Mouse (Mus musculus) midbrain, embryonic 14.5 days (tissue): Measurements from ENCODE around the gene Eif5a2. TPM values are rescaled to one million over a fixed set of nuclear protein-coding genes. Genes with fewer than 3 reads are reported as not detected.

Source experiments
- ATAC-seq: fragments of 200-750 bp; cut with Nextera tagmentation; 2 replicates; pipeline ENCODE4 v1.8.0; 2017; ENCODE audit warnings: moderate number of reproducible peaks, moderate library complexity; ENCODE audit not compliant: low FRiP score, low TSS enrichment
- DNase-seq: peaks from one replicate; pipeline ENCODE4 v3.0.0-alpha.2; 2015
- H3K27ac ChIP-seq: fragments of 300-500 bp; sonication (generic); replicated peaks from 2 replicates; pipeline ENCODE4 v1.5.1; 2014; ENCODE audit warnings: mild to moderate bottlenecking, low read depth, low read length, moderate library complexity
- H3K27me3 ChIP-seq: fragments of 300-500 bp; sonication (generic); 2 replicates; pipeline ENCODE4 v1.6.1; 2014; ENCODE audit warnings: low read length, control low read depth, mixed read lengths; ENCODE audit not compliant: control insufficient read depth, insufficient read depth
- H3K36me3 ChIP-seq: fragments of 300-500 bp; sonication (generic); 2 replicates; pipeline ENCODE4 v1.6.1; 2014; ENCODE audit warnings: low read length, control low read depth; ENCODE audit not compliant: control insufficient read depth, insufficient read depth
- H3K4me1 ChIP-seq: fragments of 300-500 bp; sonication (generic); 2 replicates; pipeline ENCODE4 v1.6.1; 2014; ENCODE audit warnings: mild to moderate bottlenecking, antibody characterized with exemption, low read length, control low read depth; ENCODE audit not compliant: control insufficient read depth, insufficient read depth
- H3K4me2 ChIP-seq: fragments of 300-500 bp; sonication (generic); 2 replicates; pipeline ENCODE4 v1.6.1; 2014; ENCODE audit warnings: mild to moderate bottlenecking, low read length, moderate library complexity
- H3K4me3 ChIP-seq: fragments of 300-500 bp; sonication (generic); replicated peaks from 2 replicates; pipeline ENCODE4 v1.5.1; 2014; ENCODE audit warnings: low read depth, low read length
- H3K9ac ChIP-seq: fragments of 300-500 bp; sonication (generic); replicated peaks from 2 replicates; pipeline ENCODE4 v1.6.1; 2014; ENCODE audit warnings: mild to moderate bottlenecking, low read length, moderate library complexity
- H3K9me3 ChIP-seq: fragments of 300-500 bp; sonication (generic); 2 replicates; pipeline ENCODE4 v1.6.1; 2016; ENCODE audit warnings: low read length, control low read depth, mixed read lengths; ENCODE audit not compliant: control insufficient read depth
- WGBS: fragments of 180-500 bp; shearing (Covaris S2); extraction: QIAGEN DNeasy Blood & Tissue Kit; methylation state at CpG from one replicate; pipeline ENCODE4 v1.1.7; 2014; 5-methylcytosine and 5-hydroxymethylcytosine counted together
- polyA plus RNA-seq: library from polyadenylated mRNA; unstranded; fragments of >200 nt; fragmentation: Nextera tagmentation; extraction: Ambion mirVana; gene quantifications from 2 replicates; pipeline ENCODE4 v1.2.1, GENCODE M21; 2014

Gene Eif5a2
- polyA plus RNA-seq, 1 experiment from 2014 or later = 15.0 TPM

- Histone ChIP-seq H3K27me3 (no peaks in the 10 kb centered on the region), H3K36me3 (no peaks in the 10 kb centered on the region), H3K4me1 (no peaks in the 10 kb centered on the region), H3K9me3 (no peaks in the 10 kb centered on the region), H3K4me2 (no peak overlapping the region), H3K9ac (no peak overlapping the region), H3K4me3 (no peak overlapping the region), H3K27ac (no peak overlapping the region)
- DNase-seq = no peak
- 85% methylated on average over 1 of the region's 1 CpGs for WGBS
- ATAC-seq = no peak
Measured at GRCm38 (mm10) chr3:28826272-28826671, 45.2 kb downstream of the Eif5a2 start.

GRCm38 (mm10) chr3:28827605-28828004 lies 46.5 kb downstream of the Eif5a2 start:
- Histone ChIP-seq H3K36me3 (no peaks in the 10 kb centered on the region), H3K9ac (no peak overlapping the region), H3K4me3 (no peak overlapping the region), H3K27me3 (no peaks in the 10 kb centered on the region), H3K27ac (no peak overlapping the region), H3K9me3 (no peaks in the 10 kb centered on the region), H3K4me2 (no peak overlapping the region), H3K4me1 (no peaks in the 10 kb centered on the region)
- DNase-seq (no peak), ATAC-seq (no peak)
- WGBS = 87% methylated on average over 2 of the region's 2 CpGs

GRCm38 (mm10) chr3:28829454-28829853 lies 48.4 kb downstream of the Eif5a2 start:
- no peak for DNase-seq
- no peaks in the 10 kb centered on the region for H3K27me3 ChIP-seq
- 94% methylated on average over 2 of the region's 2 CpGs for WGBS
- H3K4me3 ChIP-seq = no peak overlapping the region
- H3K27ac ChIP-seq = no peak overlapping the region
- no peak for ATAC-seq
- H3K9me3 ChIP-seq = no peaks in the 10 kb centered on the region
- H3K36me3 ChIP-seq = no peaks in the 10 kb centered on the region
- no peak overlapping the region for H3K9ac ChIP-seq
- H3K4me2 ChIP-seq = no peak overlapping the region
- H3K4me1 ChIP-seq = no peaks in the 10 kb centered on the region

GRCm38 (mm10) chr3:28836796-28837371 lies 55.8 kb downstream of the Eif5a2 start:
- no peak overlapping the region for H3K4me3 ChIP-seq
- no peak for ATAC-seq

GRCm38 (mm10) chr3:28841886-28842649 lies 61.0 kb downstream of the Eif5a2 start:
- H3K4me2 ChIP-seq = no peak overlapping the region
- H3K27me3 ChIP-seq = no peaks in the 10 kb centered on the region
- H3K9ac ChIP-seq = no peak overlapping the region
- DNase-seq (peak; percentile 19), ATAC-seq (no peak)
- no peaks in the 10 kb centered on the region for H3K4me1 ChIP-seq
- H3K27ac ChIP-seq = no peak overlapping the region
- no peaks in the 10 kb centered on the region for H3K9me3 ChIP-seq
- H3K36me3 ChIP-seq = no peaks in the 10 kb centered on the region
- 15% methylated on average over 3 of the region's 3 CpGs for WGBS
- H3K4me3 ChIP-seq = no peak overlapping the region

More at GRCm38 (mm10) chr3:28836796-28837371, 55.8 kb downstream of the Eif5a2 start:
- H3K36me3 ChIP-seq = no peaks in the 10 kb centered on the region
- no peaks in the 10 kb centered on the region for H3K4me1 ChIP-seq
- WGBS = 83% methylated on average over 2 of the region's 2 CpGs
- no peak overlapping the region for H3K4me2 ChIP-seq
- H3K27ac ChIP-seq = no peak overlapping the region
- H3K27me3 ChIP-seq = no peaks in the 10 kb centered on the region
- H3K9me3 ChIP-seq = no peaks in the 10 kb centered on the region
- H3K9ac ChIP-seq = no peak overlapping the region
- DNase-seq = no peak

- no peak overlapping the region for H3K4me2 ChIP-seq
- no peaks in the 10 kb centered on the region for H3K27me3 ChIP-seq
- H3K36me3 ChIP-seq = no peaks in the 10 kb centered on the region
- no peaks in the 10 kb centered on the region for H3K4me1 ChIP-seq
- no peak for DNase-seq
- no peak overlapping the region for H3K9ac ChIP-seq
- no peak for ATAC-seq
- H3K9me3 ChIP-seq = no peaks in the 10 kb centered on the region
- no peak overlapping the region for H3K4me3 ChIP-seq
- WGBS = 20% methylated on average over 8 of the region's 8 CpGs
- H3K27ac ChIP-seq = no peak overlapping the region
Measured at GRCm38 (mm10) chr3:28843231-28843630, 62.2 kb downstream of the Eif5a2 start.

- Histone ChIP-seq H3K36me3 (no peaks in the 10 kb centered on the region), H3K4me3 (no peak overlapping the region), H3K4me1 (no peaks in the 10 kb centered on the region), H3K27me3 (no peaks in the 10 kb centered on the region), H3K9me3 (no peaks in the 10 kb centered on the region), H3K4me2 (no peak overlapping the region), H3K9ac (no peak overlapping the region), H3K27ac (no peak overlapping the region)
- DNase-seq = no peak
- no peak for ATAC-seq
Measured at GRCm38 (mm10) chr3:28847115-28847514, 66.0 kb downstream of the Eif5a2 start.
